Mouse (Mus musculus) erythroblast, embryonic 14.5 days (primary cell): ENCODE results near the gene Myh9.

ENCODE experiments used
- GATA1 ChIP-seq: IDR thresholded peaks from 2 replicates; pipeline ENCODE4 v1.6.1; 2012; ENCODE audit warnings: low read length, inconsistent platforms, mixed read lengths
- TAL1 ChIP-seq: IDR thresholded peaks from 3 replicates; pipeline ENCODE4 v1.6.1; 2012; ENCODE audit warnings: low read length, inconsistent platforms, mixed read lengths

- TF ChIP-seq TAL1: no peak
- TF ChIP-seq GATA1: no peak
These were observed 41.7 kb upstream of the Myh9 start for GRCm38 (mm10) chr15:77883697-77884010.
